Mouse (Mus musculus) layer of hippocampus, adult 8-10 months (tissue): ENCODE data around the gene Nubpl. TPM values are rescaled to one million over a fixed set of nuclear protein-coding genes. Genes with fewer than 3 reads are reported as not detected.
A peak's percentile ranks its signal among the peaks of the same experiment; 100 is the strongest.

Source experiments
- DNase-seq, 2 experiments: peaks; one replicate each; pipeline ENCODE4 v3.0.0; 2022; ENCODE audit warnings: low spot score in 2 of 2
- total RNA-seq, 4 experiments: library from RNA; stranded (reverse); gene quantifications; 2 replicates each; pipeline ENCODE4 v1.2.4; 2022

Gene Nubpl
- total RNA-seq, 4 experiments from 2014 or later: 4.0 to 5.1 (median 4.9) TPM

GRCm38 (mm10) chr12:52319156-52319555, 221.6 kb downstream of the Nubpl start:
- DNase-seq: no peak

GRCm38 (mm10) chr12:52328488-52328887, 231.0 kb downstream of the Nubpl start:
- DNase-seq: no peak

GRCm38 (mm10) chr12:52335142-52335765, 237.7 kb downstream of the Nubpl start:
- no peak for DNase-seq

GRCm38 (mm10) chr12:52338136-52338753, 240.7 kb downstream of the Nubpl start:
- DNase-seq: no peak

GRCm38 (mm10) chr12:52346611-52347010, 249.1 kb downstream of the Nubpl start:
- peak; percentile 12 to 16 for DNase-seq

- DNase-seq: no peak
These were observed 252.7 kb downstream of the Nubpl start for GRCm38 (mm10) chr12:52350276-52350675.

GRCm38 (mm10) chr12:52359484-52359883, 261.9 kb downstream of the Nubpl start:
- no peak for DNase-seq

GRCm38 (mm10) chr12:52360136-52360535, 262.6 kb downstream of the Nubpl start:
- DNase-seq: peak; percentile 37 to 51

GRCm38 (mm10) chr12:52361198-52361597, 263.7 kb downstream of the Nubpl start:
- no peak for DNase-seq

Other genes starting within 250 kb of the Nubpl start
- gene Heatr5a, start 126.4 kb upstream of the Nubpl start, total RNA-seq: 10 to 100 TPM in 3 of 4 experiments, 1 to 10 TPM in 1; 8.0 to 12.4 (median 11.2) TPM
- gene Dtd2, start 91.2 kb upstream of the Nubpl start, total RNA-seq: 10 to 100 TPM in 1 of 4 experiments, 1 to 10 TPM in 3; 8.1 to 12.5 (median 9.5) TPM
- not detected for gene Gpr33, start 69.7 kb upstream of the Nubpl start, total RNA-seq